Mouse (Mus musculus): Measurements from ENCODE around the gene 4932438H23Rik. TPM values are rescaled to one million over a fixed set of nuclear protein-coding genes. Genes with fewer than 3 reads are reported as not detected.
A peak's percentile ranks its signal among the peaks of the same experiment; 100 is the strongest.

Gene 4932438H23Rik
- polyA plus RNA-seq, 1 experiment = not detected

DNA sequence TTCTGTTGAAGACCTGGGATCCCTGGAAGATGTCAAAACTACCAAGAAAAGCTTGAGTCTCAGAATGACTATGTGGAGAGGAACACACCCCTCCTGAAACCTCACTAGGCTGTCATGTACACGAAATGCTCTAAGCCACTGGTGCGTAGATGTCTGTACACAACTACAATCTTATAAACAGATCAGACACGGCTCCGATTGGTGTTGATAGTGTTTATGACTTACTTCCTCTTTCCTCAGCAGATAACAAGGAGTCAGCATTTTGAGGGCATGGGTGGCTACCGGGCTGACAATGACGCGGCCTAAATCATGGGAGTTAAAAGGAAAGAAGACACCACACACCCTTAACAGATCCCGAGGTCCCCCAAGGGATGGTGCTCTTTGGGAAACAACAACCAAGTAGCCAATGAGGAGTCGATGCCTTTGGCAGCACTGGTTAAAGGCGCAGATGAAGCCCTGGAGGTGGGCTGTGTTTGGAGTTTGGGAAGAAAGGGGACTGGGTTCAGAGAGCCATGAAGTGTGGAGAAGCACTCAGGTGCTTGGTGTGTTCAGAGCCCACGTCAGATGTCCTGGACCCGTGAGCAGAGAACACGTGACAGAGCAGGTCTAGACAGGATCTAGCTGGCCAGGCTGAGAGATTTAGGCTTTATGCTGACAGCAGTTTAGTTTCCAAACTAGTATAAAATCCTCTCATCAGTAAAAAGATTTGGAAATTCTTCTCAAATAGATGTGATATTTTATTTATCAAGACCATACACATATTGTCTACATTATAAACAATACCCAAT, 33.2 kb downstream of the 4932438H23Rik start:
- 42% methylated on average over 13 of the region's 13 CpGs for WGBS
- Histone ChIP-seq H3K36me3 (ENCODE audit: control insufficient read depth, insufficient read depth, low read length) (no peaks in the 10 kb centered on the region), H3K4me1 (ENCODE audit: control insufficient read depth, insufficient read depth, insufficient read length) (no peaks in the 10 kb centered on the region), H3K27me3 (ENCODE audit: control insufficient read depth, insufficient read depth, low read length) (0 out of 2 replicates have a peak, but pooled peaks cover 1% of the 10 kb centered on the region), H3K27ac (ENCODE audit: insufficient read depth, low read length) (no peak overlapping the region), H3K4me3 (ENCODE audit: extremely low read depth, insufficient read depth, insufficient read length) (no peak overlapping the region)
- TF ChIP-seq POLR2A (IDR thresholded peaks at IDR 0.05; ENCODE audit: low read depth, low read length) (no peak), CTCF (IDR thresholded peaks at IDR 0.05; ENCODE audit: extremely low read depth, insufficient read depth, insufficient read length, insufficient replicate concordance) (no peak)
- DNase-seq (ENCODE audit: low read depth in 1 of 2, low spot score in 2 of 2) = no peak

GRCm38 (mm10) chr16:91057741-91058140, 37.2 kb downstream of the 4932438H23Rik start:
- H3K4me1 ChIP-seq (ENCODE audit: control insufficient read depth, insufficient read depth, insufficient read length) = peaks cover 3% of the 10 kb centered on the region; the same call in 1 of the 2 replicates
- peak overlapping the region; percentile 35; the same call in 1 of the 2 replicates for H3K27ac ChIP-seq (ENCODE audit: insufficient read depth, low read length)
- TF ChIP-seq POLR2A (IDR thresholded peaks at IDR 0.05; ENCODE audit: low read depth, low read length) = no peak
- TF ChIP-seq CTCF (IDR thresholded peaks at IDR 0.05; ENCODE audit: extremely low read depth, insufficient read depth, insufficient read length, insufficient replicate concordance) = no peak
- 71% methylated on average over 6 of the region's 6 CpGs for WGBS
- no peak for DNase-seq (ENCODE audit: low read depth in 1 of 2, low spot score in 2 of 2)
- H3K4me3 ChIP-seq (ENCODE audit: extremely low read depth, insufficient read depth, insufficient read length) = no peak overlapping the region
- no peaks in the 10 kb centered on the region for H3K27me3 ChIP-seq (ENCODE audit: control insufficient read depth, insufficient read depth, low read length)
- H3K36me3 ChIP-seq (ENCODE audit: control insufficient read depth, insufficient read depth, low read length) = no peaks in the 10 kb centered on the region

DNA sequence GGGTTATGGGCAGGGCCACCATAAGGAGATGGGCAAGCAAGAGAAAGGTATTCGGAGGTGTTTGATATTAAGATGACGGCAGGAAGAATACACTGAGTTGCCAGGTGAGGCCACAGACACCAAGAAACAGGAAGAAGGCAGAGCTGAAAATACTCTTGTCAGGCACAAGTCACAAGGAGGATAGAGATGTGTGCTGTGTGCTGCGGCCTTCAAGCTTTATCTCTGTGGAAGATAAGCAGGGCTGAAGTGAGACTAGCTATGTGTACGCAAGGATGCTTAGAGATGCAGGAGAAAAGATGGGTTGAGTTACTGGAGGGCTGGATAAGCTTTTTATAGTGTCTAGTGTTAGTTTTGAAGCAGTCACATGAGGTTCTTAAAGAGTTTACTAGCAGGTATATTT, 37.7 kb downstream of the 4932438H23Rik start:
- no peaks in the 10 kb centered on the region for H3K36me3 ChIP-seq (ENCODE audit: control insufficient read depth, insufficient read depth, low read length)
- peaks cover 3% of the 10 kb centered on the region; the same call in 1 of the 2 replicates for H3K4me1 ChIP-seq (ENCODE audit: control insufficient read depth, insufficient read depth, insufficient read length)
- 56% methylated on average over 4 of the region's 4 CpGs for WGBS
- no peaks in the 10 kb centered on the region for H3K27me3 ChIP-seq (ENCODE audit: control insufficient read depth, insufficient read depth, low read length)
- DNase-seq (ENCODE audit: low read depth in 1 of 2, low spot score in 2 of 2) = no peak
- TF ChIP-seq CTCF (IDR thresholded peaks at IDR 0.05; ENCODE audit: extremely low read depth, insufficient read depth, insufficient read length, insufficient replicate concordance) (no peak), POLR2A (IDR thresholded peaks at IDR 0.05; ENCODE audit: low read depth, low read length) (no peak)
- no peak overlapping the region for H3K4me3 ChIP-seq (ENCODE audit: extremely low read depth, insufficient read depth, insufficient read length)
- H3K27ac ChIP-seq (ENCODE audit: insufficient read depth, low read length) = no peak overlapping the region; the same call in 1 of the 2 replicates

DNA sequence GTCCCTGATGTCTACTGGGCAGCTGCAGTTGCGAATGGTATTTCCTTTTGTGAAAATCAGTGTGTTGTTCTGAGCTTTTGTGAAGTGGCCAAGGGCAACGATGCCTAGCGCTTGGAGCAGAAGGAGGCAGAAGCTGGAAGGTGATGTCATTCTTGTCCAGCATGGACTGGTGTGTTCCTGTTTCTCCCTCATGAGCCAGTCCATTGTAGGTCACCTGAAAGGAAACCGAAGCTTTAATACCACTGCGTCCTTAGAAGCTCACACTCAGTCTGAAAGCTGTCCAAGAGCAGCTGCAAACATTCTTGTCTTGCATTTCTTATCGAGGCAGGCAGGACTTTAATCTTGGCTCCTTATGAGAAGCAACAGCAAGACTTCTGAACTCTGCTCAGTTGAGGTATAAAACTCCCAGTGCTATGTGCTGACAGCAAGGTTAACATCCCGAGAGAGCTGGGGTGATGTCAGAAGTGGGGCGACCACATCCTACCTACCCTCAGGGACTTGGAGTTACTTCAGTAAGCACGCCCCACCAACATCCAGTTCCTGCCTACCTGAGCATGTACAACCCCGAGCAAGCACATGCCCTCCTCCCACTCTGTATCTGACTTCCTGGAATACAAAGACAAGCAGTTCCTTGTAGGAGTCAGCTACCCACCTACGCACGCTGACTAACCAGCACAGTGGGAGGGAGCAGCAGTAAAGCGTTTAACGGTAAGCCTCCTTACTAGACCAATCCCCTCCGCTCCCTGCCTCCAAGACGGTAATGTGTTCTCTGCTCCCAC, 38.7 kb downstream of the 4932438H23Rik start:
- Histone ChIP-seq H3K4me1 (ENCODE audit: control insufficient read depth, insufficient read depth, insufficient read length) (peaks cover 3% of the 10 kb centered on the region; the same call in 1 of the 2 replicates), H3K36me3 (ENCODE audit: control insufficient read depth, insufficient read depth, low read length) (no peaks in the 10 kb centered on the region), H3K4me3 (ENCODE audit: extremely low read depth, insufficient read depth, insufficient read length) (no peak overlapping the region), H3K27ac (ENCODE audit: insufficient read depth, low read length) (peak overlapping the region; percentile 3), H3K27me3 (ENCODE audit: control insufficient read depth, insufficient read depth, low read length) (no peaks in the 10 kb centered on the region)
- peak; percentile 18 to 59 for DNase-seq (ENCODE audit: low read depth in 1 of 2, low spot score in 2 of 2)
- 20% methylated on average over 16 of the region's 16 CpGs for WGBS
- no peak for TF ChIP-seq CTCF (IDR thresholded peaks at IDR 0.05; ENCODE audit: extremely low read depth, insufficient read depth, insufficient read length, insufficient replicate concordance)
- no peak for TF ChIP-seq POLR2A (IDR thresholded peaks at IDR 0.05; ENCODE audit: low read depth, low read length)

GRCm38 (mm10) chr16:91055150-91055549, 39.8 kb downstream of the 4932438H23Rik start:
- Histone ChIP-seq H3K27me3 (ENCODE audit: control insufficient read depth, insufficient read depth, low read length) (no peaks in the 10 kb centered on the region), H3K36me3 (ENCODE audit: control insufficient read depth, insufficient read depth, low read length) (no peaks in the 10 kb centered on the region), H3K27ac (ENCODE audit: insufficient read depth, low read length) (no peak overlapping the region), H3K4me3 (ENCODE audit: extremely low read depth, insufficient read depth, insufficient read length) (no peak overlapping the region), H3K4me1 (ENCODE audit: control insufficient read depth, insufficient read depth, insufficient read length) (peaks cover 3% of the 10 kb centered on the region; the same call in 1 of the 2 replicates)
- TF ChIP-seq CTCF (IDR thresholded peaks at IDR 0.05; ENCODE audit: extremely low read depth, insufficient read depth, insufficient read length, insufficient replicate concordance) (no peak), POLR2A (IDR thresholded peaks at IDR 0.05; ENCODE audit: low read depth, low read length) (no peak)
- DNase-seq (ENCODE audit: low read depth in 1 of 2, low spot score in 2 of 2) = no peak
- 87% methylated on average over 5 of the region's 5 CpGs for WGBS

- peaks cover 3% of the 10 kb centered on the region; the same call in 1 of the 2 replicates for H3K4me1 ChIP-seq (ENCODE audit: control insufficient read depth, insufficient read depth, insufficient read length)
- DNase-seq (ENCODE audit: low read depth in 1 of 2, low spot score in 2 of 2) = no peak
- H3K4me3 ChIP-seq (ENCODE audit: extremely low read depth, insufficient read depth, insufficient read length) = no peak overlapping the region
- no peaks in the 10 kb centered on the region for H3K36me3 ChIP-seq (ENCODE audit: control insufficient read depth, insufficient read depth, low read length)
- TF ChIP-seq CTCF (IDR thresholded peaks at IDR 0.05; ENCODE audit: extremely low read depth, insufficient read depth, insufficient read length, insufficient replicate concordance) (no peak), POLR2A (IDR thresholded peaks at IDR 0.05; ENCODE audit: low read depth, low read length) (no peak)
- H3K27ac ChIP-seq (ENCODE audit: insufficient read depth, low read length) = no peak overlapping the region
- 83% methylated on average over 8 of the region's 8 CpGs for WGBS
- H3K27me3 ChIP-seq (ENCODE audit: control insufficient read depth, insufficient read depth, low read length) = no peaks in the 10 kb centered on the region
Observed at GRCm38 (mm10) chr16:91053599-91053998, 41.3 kb downstream of the 4932438H23Rik start.
